Mouse (Mus musculus): Measurements from ENCODE around the gene 4933434E20Rik. TPM values are rescaled to one million over a fixed set of nuclear protein-coding genes. Genes with fewer than 3 reads are reported as not detected.
A peak's percentile ranks its signal among the peaks of the same experiment; 100 is the strongest.

4933434E20Rik gene
- polyA plus RNA-seq, 1 experiment from 2014 or later = 188 TPM

- Histone ChIP-seq H3K27ac (no peak overlapping the region), H3K4me3 (replicated peaks) (no peak overlapping the region), H3K4me1 (replicated peaks) (no peaks in the 10 kb centered on the region), H3K27me3 (replicated peaks) (no peaks in the 10 kb centered on the region), H3K9me3 (no peaks in the 10 kb centered on the region), H3K9ac (no peak overlapping the region), H3K4me2 (replicated peaks) (no peak overlapping the region), H3K36me3 (no peaks in the 10 kb centered on the region)
- WGBS = 82% methylated on average over 2 of the region's 2 CpGs
- no peak for ATAC-seq
Measured at GRCm38 (mm10) chr3:90111706-90112105, 60.3 kb downstream of the 4933434E20Rik start.

DNA sequence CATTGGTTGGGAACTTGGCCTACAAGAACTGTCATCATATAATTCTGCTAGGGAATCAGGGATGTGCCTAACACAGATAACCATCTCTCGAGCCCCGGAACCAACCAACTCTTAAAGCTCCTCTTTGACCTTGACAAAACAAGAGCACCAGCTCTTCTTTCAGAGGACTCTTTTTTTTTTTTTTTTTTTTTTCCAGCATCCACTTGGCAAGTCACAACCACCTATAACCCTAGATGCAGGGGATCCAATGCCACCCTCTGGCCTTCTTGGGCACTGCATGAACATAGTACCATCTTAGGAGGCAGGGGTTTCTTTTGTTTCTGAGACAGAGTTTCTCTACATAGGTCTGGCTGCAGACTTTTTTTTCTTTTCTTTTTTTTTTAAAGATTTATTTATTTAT is 62.9 kb downstream of the 4933434E20Rik start:
- H3K27me3 ChIP-seq (replicated peaks) = no peaks in the 10 kb centered on the region
- H3K27ac ChIP-seq = no peak overlapping the region
- H3K9me3 ChIP-seq = no peaks in the 10 kb centered on the region
- H3K4me3 ChIP-seq (replicated peaks) = no peak overlapping the region
- no peaks in the 10 kb centered on the region for H3K4me1 ChIP-seq (replicated peaks)
- H3K9ac ChIP-seq = no peak overlapping the region
- no peak for ATAC-seq
- H3K36me3 ChIP-seq = no peaks in the 10 kb centered on the region
- no peak overlapping the region for H3K4me2 ChIP-seq (replicated peaks)
- 87% methylated on average over 2 of the region's 2 CpGs for WGBS

GRCm38 (mm10) chr3:90115526-90115925 is 64.1 kb downstream of the 4933434E20Rik start:
- Histone ChIP-seq H3K9me3 (no peaks in the 10 kb centered on the region), H3K27ac (no peak overlapping the region), H3K27me3 (replicated peaks) (no peaks in the 10 kb centered on the region), H3K4me3 (replicated peaks) (no peak overlapping the region), H3K9ac (no peak overlapping the region), H3K4me2 (replicated peaks) (no peak overlapping the region), H3K36me3 (no peaks in the 10 kb centered on the region), H3K4me1 (replicated peaks) (no peaks in the 10 kb centered on the region)
- ATAC-seq = no peak
- whole genome bisulfite sequencing = 66% methylated on average over 3 of the region's 3 CpGs

MicroRNA genes within 50 kb of the gene (microRNA counts, 519-probe panel; counts per million panel counts)
- microRNA mmu-miR-190b = 3,067 counts per million, percentile 78 among the panel's probes with 10 or more counts

Other genes starting within 250 kb of the 4933434E20Rik start
- 3.7 and 3.8 TPM in 2 replicates for gene She, start 220.3 kb upstream of the 4933434E20Rik start, polyA plus RNA-seq (2015; fragmentation: Nextera tagmentation; extraction: Ambion mirVana)
- 2.3 and 2.8 TPM in 2 replicates for gene Il6ra, start 138.4 kb upstream of the 4933434E20Rik start, polyA plus RNA-seq (2015; fragmentation: Nextera tagmentation; extraction: Ambion mirVana)
- gene Atp8b2, start 88.1 kb upstream of the 4933434E20Rik start, polyA plus RNA-seq (2015; fragmentation: Nextera tagmentation; extraction: Ambion mirVana) = 8.4 and 10.5 TPM in 2 replicates
- 128 and 134 TPM in 2 replicates for gene Hax1, start 52.9 kb upstream of the 4933434E20Rik start, polyA plus RNA-seq (2015; fragmentation: Nextera tagmentation; extraction: Ambion mirVana)
- 141 and 164 TPM in 2 replicates for gene Ubap2l, start 992 bp downstream of the 4933434E20Rik start, polyA plus RNA-seq (2015; fragmentation: Nextera tagmentation; extraction: Ambion mirVana)
- gene Tpm3, start 21.0 kb downstream of the 4933434E20Rik start, polyA plus RNA-seq (2015; fragmentation: Nextera tagmentation; extraction: Ambion mirVana) = 562 and 582 TPM in 2 replicates
- gene Nup210l, start 52.5 kb downstream of the 4933434E20Rik start, polyA plus RNA-seq (2015; fragmentation: Nextera tagmentation; extraction: Ambion mirVana) = 0.25 and 0.33 TPM in 2 replicates
- gene Rps27, start 162.0 kb downstream of the 4933434E20Rik start, polyA plus RNA-seq (2015; fragmentation: Nextera tagmentation; extraction: Ambion mirVana) = 1,458 and 1,499 TPM in 2 replicates
- 23.1 and 23.5 TPM in 2 replicates for gene Rab13, start 162.1 kb downstream of the 4933434E20Rik start, polyA plus RNA-seq (2015; fragmentation: Nextera tagmentation; extraction: Ambion mirVana)
- 111 and 113 TPM in 2 replicates for gene Jtb, start 180.0 kb downstream of the 4933434E20Rik start, polyA plus RNA-seq (2015; fragmentation: Nextera tagmentation; extraction: Ambion mirVana)
- 10.7 and 14.5 TPM in 2 replicates for gene Creb3l4, start 191.9 kb downstream of the 4933434E20Rik start, polyA plus RNA-seq (2015; fragmentation: Nextera tagmentation; extraction: Ambion mirVana)
- 114 and 119 TPM in 2 replicates for gene Slc39a1, start 196.5 kb downstream of the 4933434E20Rik start, polyA plus RNA-seq (2015; fragmentation: Nextera tagmentation; extraction: Ambion mirVana)
- gene Crtc2, start 202.5 kb downstream of the 4933434E20Rik start, polyA plus RNA-seq (2015; fragmentation: Nextera tagmentation; extraction: Ambion mirVana) = 18.6 and 19.0 TPM in 2 replicates
- gene Dennd4b, start 213.5 kb downstream of the 4933434E20Rik start, polyA plus RNA-seq (2015; fragmentation: Nextera tagmentation; extraction: Ambion mirVana) = 2.3 and 3.9 TPM in 2 replicates
- gene Gatad2b, start 241.5 kb downstream of the 4933434E20Rik start, polyA plus RNA-seq (2015; fragmentation: Nextera tagmentation; extraction: Ambion mirVana) = 9.0 and 9.7 TPM in 2 replicates

All from intestine, embryonic 15.5 days (tissue).